Mouse (Mus musculus): ENCODE data around the gene Prrx2.

DNA sequence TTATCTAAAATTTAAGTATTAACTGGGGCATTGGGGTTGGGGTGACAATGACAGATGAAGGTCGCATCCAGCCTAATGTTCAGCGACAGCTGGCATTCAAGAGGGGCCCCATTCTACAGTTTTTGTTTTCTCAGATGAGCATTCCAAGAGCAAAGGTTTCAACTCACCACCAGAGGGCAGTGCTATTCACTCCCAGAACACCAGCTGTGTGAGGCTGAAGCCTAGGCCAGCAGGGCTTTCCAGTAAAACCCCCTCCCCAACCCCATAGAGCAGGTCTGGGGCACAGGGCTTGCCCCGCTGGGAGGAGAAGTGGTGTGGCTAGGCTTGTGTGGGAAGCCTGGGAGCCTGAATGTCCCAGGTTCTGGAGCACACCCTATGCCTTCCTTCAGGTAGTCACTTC lies 56.2 kb downstream of the Prrx2 start:
- TF ChIP-seq CTCF (IDR thresholded peaks at IDR 0.05; ENCODE audit: control insufficient read depth, insufficient read depth, insufficient replicate concordance, low read depth, low read length), result peak; percentile 46; the same call in 1 of the 2 replicates
- no peak for TF ChIP-seq POLR2A (IDR thresholded peaks at IDR 0.05; ENCODE audit: control insufficient read depth, low read depth, low read length)

Measured in testis, adult 2 months (tissue).